Mouse (Mus musculus): Measurements from ENCODE around the gene Bdp1. TPM values are rescaled to one million over a fixed set of nuclear protein-coding genes. Genes with fewer than 3 reads are reported as not detected.

Gene Bdp1
- polyA plus RNA-seq, 1 experiment, result 27.7 TPM

GRCm38 (mm10) chr13:100016891-100017290, 87.0 kb downstream of the Bdp1 start:
- Histone ChIP-seq H3K4me3 (replicated peaks; ENCODE audit: control insufficient read depth, low read depth, low read length) (no peak overlapping the region), H3K4me1 (ENCODE audit: control insufficient read depth, insufficient read depth, low read length) (peaks cover 1% of the 10 kb centered on the region), H3K27ac (ENCODE audit: control insufficient read depth, insufficient read depth, low read depth, low read length, poor library complexity) (no peak overlapping the region)
- TF ChIP-seq POLR2A (IDR thresholded peaks at IDR 0.05; ENCODE audit: borderline replicate concordance, control insufficient read depth, low read depth, low read length), result no peak
- TF ChIP-seq CTCF (IDR thresholded peaks at IDR 0.05; ENCODE audit: control insufficient read depth, insufficient read depth, low read length), result no peak
- 91% methylated on average over 9 of the region's 9 CpGs for WGBS

GRCm38 (mm10) chr13:100015937-100016336, 87.9 kb downstream of the Bdp1 start:
- peaks cover 1% of the 10 kb centered on the region for H3K4me1 ChIP-seq (ENCODE audit: control insufficient read depth, insufficient read depth, low read length)
- no peak for TF ChIP-seq POLR2A (IDR thresholded peaks at IDR 0.05; ENCODE audit: borderline replicate concordance, control insufficient read depth, low read depth, low read length)
- TF ChIP-seq CTCF (IDR thresholded peaks at IDR 0.05; ENCODE audit: control insufficient read depth, insufficient read depth, low read length), result no peak
- WGBS, result 7% methylated on average over 8 of the region's 8 CpGs
- peak overlapping the region; percentile 66 for H3K4me3 ChIP-seq (replicated peaks; ENCODE audit: control insufficient read depth, low read depth, low read length)
- H3K27ac ChIP-seq (ENCODE audit: control insufficient read depth, insufficient read depth, low read depth, low read length, poor library complexity), result no peak overlapping the region

GRCm38 (mm10) chr13:100014906-100015895, 88.7 kb downstream of the Bdp1 start, which contains the start of gene Mccc2:
Gene Mccc2, minus strand, starts transcription at chr13:100015639.
- WGBS, result 3% methylated on average over 47 of the region's 47 CpGs

GRCm38 (mm10) chr13:100005911-100006496, 97.9 kb downstream of the Bdp1 start:
- H3K27ac ChIP-seq (ENCODE audit: control insufficient read depth, insufficient read depth, low read depth, low read length, poor library complexity), result no peak overlapping the region
- no peak for TF ChIP-seq POLR2A (IDR thresholded peaks at IDR 0.05; ENCODE audit: borderline replicate concordance, control insufficient read depth, low read depth, low read length)
- TF ChIP-seq CTCF (IDR thresholded peaks at IDR 0.05; ENCODE audit: control insufficient read depth, insufficient read depth, low read length), result no peak
- 60% methylated on average over 12 of the region's 12 CpGs for WGBS
- H3K4me1 ChIP-seq (ENCODE audit: control insufficient read depth, insufficient read depth, low read length), result no peaks in the 10 kb centered on the region
- no peak overlapping the region for H3K4me3 ChIP-seq (replicated peaks; ENCODE audit: control insufficient read depth, low read depth, low read length)

More at GRCm38 (mm10) chr13:100014906-100015895, 88.7 kb downstream of the Bdp1 start, which contains the start of gene Mccc2:
- peak; percentile 61; the same call in 1 of the 2 replicates for TF ChIP-seq POLR2A (IDR thresholded peaks at IDR 0.05; ENCODE audit: borderline replicate concordance, control insufficient read depth, low read depth, low read length)
- TF ChIP-seq CTCF (IDR thresholded peaks at IDR 0.05; ENCODE audit: control insufficient read depth, insufficient read depth, low read length), result no peak
- H3K4me3 ChIP-seq (replicated peaks; ENCODE audit: control insufficient read depth, low read depth, low read length), result peak within 1 kb of the TSS; percentile 70
- H3K4me1 ChIP-seq (ENCODE audit: control insufficient read depth, insufficient read depth, low read length), result peaks cover 1% of the 10 kb centered on the region
- H3K27ac ChIP-seq (ENCODE audit: control insufficient read depth, insufficient read depth, low read depth, low read length, poor library complexity), result no peak within 1 kb of the TSS

- no peaks in the 10 kb centered on the region for H3K4me1 ChIP-seq (ENCODE audit: control insufficient read depth, insufficient read depth, low read length)
- 30% methylated on average over 5 of the region's 5 CpGs for WGBS
- H3K4me3 ChIP-seq (replicated peaks; ENCODE audit: control insufficient read depth, low read depth, low read length), result no peak overlapping the region
- TF ChIP-seq POLR2A (IDR thresholded peaks at IDR 0.05; ENCODE audit: borderline replicate concordance, control insufficient read depth, low read depth, low read length), result no peak
- TF ChIP-seq CTCF (IDR thresholded peaks at IDR 0.05; ENCODE audit: control insufficient read depth, insufficient read depth, low read length), result peak; percentile 92
- H3K27ac ChIP-seq (ENCODE audit: control insufficient read depth, insufficient read depth, low read depth, low read length, poor library complexity), result no peak overlapping the region; the same call in 1 of the 2 replicates
These were observed 102.1 kb downstream of the Bdp1 start for GRCm38 (mm10) chr13:100001790-100002196.

- H3K4me3 ChIP-seq (replicated peaks; ENCODE audit: control insufficient read depth, low read depth, low read length), result no peak overlapping the region
These were observed 104.8 kb downstream of the Bdp1 start for GRCm38 (mm10) chr13:99999078-99999477.

GRCm38 (mm10) chr13:99998099-99998498, 105.8 kb downstream of the Bdp1 start:
- Histone ChIP-seq H3K4me1 (ENCODE audit: control insufficient read depth, insufficient read depth, low read length) (no peaks in the 10 kb centered on the region), H3K4me3 (replicated peaks; ENCODE audit: control insufficient read depth, low read depth, low read length) (no peak overlapping the region), H3K27ac (ENCODE audit: control insufficient read depth, insufficient read depth, low read depth, low read length, poor library complexity) (no peak overlapping the region)
- 86% methylated on average over 3 of the region's 3 CpGs for WGBS
- TF ChIP-seq POLR2A (IDR thresholded peaks at IDR 0.05; ENCODE audit: borderline replicate concordance, control insufficient read depth, low read depth, low read length) (no peak), CTCF (IDR thresholded peaks at IDR 0.05; ENCODE audit: control insufficient read depth, insufficient read depth, low read length) (0 out of 2 replicates have a peak, but pooled peaks have one; percentile 2)

More at GRCm38 (mm10) chr13:99999078-99999477, 104.8 kb downstream of the Bdp1 start:
- TF ChIP-seq POLR2A (IDR thresholded peaks at IDR 0.05; ENCODE audit: borderline replicate concordance, control insufficient read depth, low read depth, low read length) (no peak), CTCF (IDR thresholded peaks at IDR 0.05; ENCODE audit: control insufficient read depth, insufficient read depth, low read length) (no peak)
- 58% methylated on average over 3 of the region's 3 CpGs for WGBS
- no peaks in the 10 kb centered on the region for H3K4me1 ChIP-seq (ENCODE audit: control insufficient read depth, insufficient read depth, low read length)
- no peak overlapping the region for H3K27ac ChIP-seq (ENCODE audit: control insufficient read depth, insufficient read depth, low read depth, low read length, poor library complexity)

GRCm38 (mm10) chr13:99989592-99989991, 114.3 kb downstream of the Bdp1 start:
- Histone ChIP-seq H3K4me3 (replicated peaks; ENCODE audit: control insufficient read depth, low read depth, low read length) (no peak overlapping the region), H3K27ac (ENCODE audit: control insufficient read depth, insufficient read depth, low read depth, low read length, poor library complexity) (no peak overlapping the region), H3K4me1 (ENCODE audit: control insufficient read depth, insufficient read depth, low read length) (no peaks in the 10 kb centered on the region)
- WGBS, result 84% methylated on average over 4 of the region's 4 CpGs
- TF ChIP-seq POLR2A (IDR thresholded peaks at IDR 0.05; ENCODE audit: borderline replicate concordance, control insufficient read depth, low read depth, low read length), result no peak
- TF ChIP-seq CTCF (IDR thresholded peaks at IDR 0.05; ENCODE audit: control insufficient read depth, insufficient read depth, low read length), result no peak
